8 mouse cellular contexts compared by ENCODE assay signal in genomic region chr1:111660099-111660670, GRCm38 (mm10).
A peak's percentile ranks its signal among the peaks of the same experiment; 100 is the strongest.
DNase-seq lines count a peak whose midpoint lies in the region; ATAC-seq and TF ChIP-seq lines count a peak whose summit lies in the region.

No protein-coding gene starts in this region.

- TF ChIP-seq CTCF in heart, postnatal 0 days (IDR thresholded peaks at IDR 0.05; ENCODE audit: low read depth) = peak; percentile 64

- no peak for ATAC-seq in heart, postnatal 0 days (ENCODE audit: insufficient read depth, low read depth)
- ATAC-seq in neural tube, embryonic 11.5 days (ENCODE audit: insufficient read depth, low FRiP score, low TSS enrichment) = peak; percentile 29; the same call in 1 of the 2 replicates
- no peak for ATAC-seq in neural tube, embryonic 15.5 days (ENCODE audit: low FRiP score)
- ATAC-seq in common myeloid progenitor, adult 5-6 weeks (replicated peaks; ENCODE audit: low read depth, poor library complexity, severe bottlenecking) = peak; percentile 73; the same call in 1 of the 2 replicates
- no peak for ATAC-seq in activated CD4-positive, CD25-positive, alpha-beta regulatory T cell, adult 4 months

- no peak for DNase-seq in heart, postnatal 0 days (ENCODE audit: low spot score)
- no peak for DNase-seq in heart, postnatal 36 days
- no peak for DNase-seq in neural tube, embryonic 11.5 days (ENCODE audit: low spot score)
- peak; percentile 48 to 74 for DNase-seq in left cerebral cortex, postnatal 14 days (ENCODE audit: low spot score in 2 of 2)
- no peak for DNase-seq in urinary bladder, postnatal 36 days (ENCODE audit: low spot score in 2 of 2)

- no peak overlapping the region for H3K4me2 ChIP-seq in heart, postnatal 0 days (ENCODE audit: low read depth, low read length)
- H3K4me2 ChIP-seq in neural tube, embryonic 11.5 days (ENCODE audit: low read depth) = no peak overlapping the region
- no peak overlapping the region for H3K4me2 ChIP-seq in neural tube, embryonic 15.5 days

- no peak overlapping the region for H3K27ac ChIP-seq in heart, postnatal 0 days (ENCODE audit: low read depth)
- H3K27ac ChIP-seq in neural tube, embryonic 11.5 days (ENCODE audit: low read depth, low read length) = no peak overlapping the region
- no peak overlapping the region for H3K27ac ChIP-seq in neural tube, embryonic 15.5 days (replicated peaks)

- no peak for TF ChIP-seq EP300 in heart, postnatal 0 days (IDR thresholded peaks at IDR 0.05; ENCODE audit: low read depth)

- no peaks in the 10 kb centered on the region for H3K36me3 ChIP-seq in heart, postnatal 0 days (replicated peaks; ENCODE audit: control insufficient read depth, insufficient read depth, low read length)
- no peaks in the 10 kb centered on the region for H3K36me3 ChIP-seq in neural tube, embryonic 11.5 days (ENCODE audit: control insufficient read depth, insufficient read depth, low read length)
- H3K36me3 ChIP-seq in neural tube, embryonic 15.5 days = no peaks in the 10 kb centered on the region

- H3K4me1 ChIP-seq in heart, postnatal 0 days (ENCODE audit: control insufficient read depth, insufficient read depth) = no peaks in the 10 kb centered on the region
- no peaks in the 10 kb centered on the region for H3K4me1 ChIP-seq in neural tube, embryonic 11.5 days (ENCODE audit: control insufficient read depth, insufficient read depth, low read length)
- no peaks in the 10 kb centered on the region for H3K4me1 ChIP-seq in neural tube, embryonic 15.5 days

- no peak overlapping the region for H3K9ac ChIP-seq in heart, postnatal 0 days (replicated peaks; ENCODE audit: low read depth, low read length)
- no peak overlapping the region for H3K9ac ChIP-seq in neural tube, embryonic 11.5 days (ENCODE audit: low read length)
- no peak overlapping the region for H3K9ac ChIP-seq in neural tube, embryonic 15.5 days (replicated peaks)

- H3K4me3 ChIP-seq in heart, postnatal 0 days (ENCODE audit: low read depth, low read length) = no peak overlapping the region
- H3K4me3 ChIP-seq in neural tube, embryonic 11.5 days (ENCODE audit: low read depth, low read length) = no peak overlapping the region
- no peak overlapping the region for H3K4me3 ChIP-seq in neural tube, embryonic 15.5 days (replicated peaks)

- H3K27me3 ChIP-seq in heart, postnatal 0 days (ENCODE audit: control insufficient read depth, insufficient read depth, low read length) = no peaks in the 10 kb centered on the region
- no peaks in the 10 kb centered on the region for H3K27me3 ChIP-seq in neural tube, embryonic 11.5 days (ENCODE audit: control insufficient read depth, insufficient read depth, low read length)
- H3K27me3 ChIP-seq in neural tube, embryonic 15.5 days (replicated peaks) = no peaks in the 10 kb centered on the region

- intact Hi-C loops in heart, postnatal 36 days (cut with DNase I) = loop anchor here (5.0 kb wide), 1 partner anchor 717 kb away; no protein-coding TSS in a partner anchor
- intact Hi-C loops in left cerebral cortex, postnatal 14 days (cut with DNase I) = loop anchor here (1.0 kb wide), 1 partner anchor 720 kb away; no protein-coding TSS in a partner anchor

- WGBS in heart, postnatal 0 days = 3% methylated on average over 2 of the region's 2 CpGs
- WGBS in neural tube, embryonic 11.5 days = 9% methylated on average over 2 of the region's 2 CpGs
- 5% methylated on average over 2 of the region's 2 CpGs for WGBS in neural tube, embryonic 15.5 days

- H3K9me3 ChIP-seq in heart, postnatal 0 days (replicated peaks; ENCODE audit: control insufficient read depth, low read length) = no peaks in the 10 kb centered on the region
- no peaks in the 10 kb centered on the region for H3K9me3 ChIP-seq in neural tube, embryonic 11.5 days (ENCODE audit: control insufficient read depth, low read length)
- H3K9me3 ChIP-seq in neural tube, embryonic 15.5 days (replicated peaks) = no peaks in the 10 kb centered on the region

Comparison
In these comparisons a context has a peak if more than half of its experiments do, and no peak if none do; other contexts are left out.
1. ATAC-seq: peak in neural tube, embryonic 11.5 days (single experiment) and common myeloid progenitor, adult 5-6 weeks (single experiment); none in heart, postnatal 0 days (single experiment), neural tube, embryonic 15.5 days (single experiment) and activated CD4-positive, CD25-positive, alpha-beta regulatory T cell, adult 4 months (single experiment).
2. DNase-seq: peak in left cerebral cortex, postnatal 14 days (2 of 2); none in heart, postnatal 0 days (single experiment), heart, postnatal 36 days (0 of 2), neural tube, embryonic 11.5 days (single experiment) and urinary bladder, postnatal 36 days (0 of 2).